Mouse (Mus musculus): ENCODE results near the gene Eif4a1. TPM values are rescaled to one million over a fixed set of nuclear protein-coding genes. Genes with fewer than 3 reads are reported as not detected.
"Not testable (repeated sequence)": the region's sequence is repeated elsewhere in the genome, so short reads cannot be mapped to it uniquely, and the experiment has no call there.

The Eif4a1 gene
- total and polyA plus RNA-seq, 3 experiments: 114 to 1,689 (median 634) TPM

- DNase-seq (ENCODE audit: low read depth, low spot score): peak; percentile 90
Observed at GRCm38 (mm10) chr11:69628286-69628685, 43.9 kb downstream of the Eif4a1 start.

GRCm38 (mm10) chr11:69624339-69624738 is 47.9 kb downstream of the Eif4a1 start:
- not testable (repeated sequence) for H3K4me3 ChIP-seq (ENCODE audit: control insufficient read depth in 1 of 2, insufficient read depth in 1 of 2, low read depth in 2 of 2, low read length in 2 of 2); H3K27me3 ChIP-seq (ENCODE audit: control insufficient read depth in 1 of 2, insufficient read depth in 2 of 2, low read length in 2 of 2); H3K9me3 ChIP-seq (replicated peaks; ENCODE audit: insufficient read depth, low read length); H3K36me3 ChIP-seq (ENCODE audit: control insufficient read depth in 1 of 2, insufficient read depth in 2 of 2, low read length in 2 of 2); DNase-seq (ENCODE audit: low read depth, low spot score); H3K27ac ChIP-seq (ENCODE audit: control insufficient read depth, low read depth, low read length); H3K79me2 ChIP-seq (ENCODE audit: control insufficient read depth, insufficient read depth, low read length, poor library complexity); H3K9ac ChIP-seq (ENCODE audit: control insufficient read depth, low read depth, low read length, poor library complexity, severe bottlenecking)
- peaks cover 6 to 12% of the 10 kb centered on the region in 2 experiments for H3K4me1 ChIP-seq (ENCODE audit: control insufficient read depth in 1 of 2, insufficient read depth in 2 of 2, low read length in 2 of 2)
- TF ChIP-seq ZNF384 (IDR thresholded peaks at IDR 0.05; ENCODE audit: low read depth, low read length): 0 out of 2 replicates have a peak, but pooled peaks have one; percentile 20

More at GRCm38 (mm10) chr11:69628286-69628685, 43.9 kb downstream of the Eif4a1 start:
- H3K4me3 ChIP-seq (ENCODE audit: control insufficient read depth in 1 of 2, insufficient read depth in 1 of 2, low read depth in 2 of 2, low read length in 2 of 2): peak overlapping the region in 1 of 2 experiments; percentile 12; a peak in 2 of 4 replicates
- no peaks in the 10 kb centered on the region for H3K27me3 ChIP-seq (ENCODE audit: control insufficient read depth in 1 of 2, insufficient read depth in 2 of 2, low read length in 2 of 2)
- 0 out of 2 replicates have a peak overlapping the region, but pooled peaks have one; percentile 23 for H3K9ac ChIP-seq (ENCODE audit: control insufficient read depth, low read depth, low read length, poor library complexity, severe bottlenecking)
- H3K36me3 ChIP-seq (ENCODE audit: control insufficient read depth in 1 of 2, insufficient read depth in 2 of 2, low read length in 2 of 2): peaks cover 0 to 8% of the 10 kb centered on the region in 2 experiments; a peak in 2 of 4 replicates
- peaks cover 5% of the 10 kb centered on the region for H3K79me2 ChIP-seq (ENCODE audit: control insufficient read depth, insufficient read depth, low read length, poor library complexity)
- H3K4me1 ChIP-seq (ENCODE audit: control insufficient read depth in 1 of 2, insufficient read depth in 2 of 2, low read length in 2 of 2): peaks cover 3 to 11% of the 10 kb centered on the region in 2 experiments; a peak in 3 of 4 replicates
- TF ChIP-seq RCOR1 (IDR thresholded peaks at IDR 0.05; ENCODE audit: low read depth, low read length): no peak
- 0 out of 2 replicates have a peak, but pooled peaks have one; percentile 20 for TF ChIP-seq NELFE (IDR thresholded peaks at IDR 0.05; ENCODE audit: low read depth, low read length)
- 0 out of 2 replicates have a peak, but pooled peaks have one; percentile 41 for TF ChIP-seq MYC (IDR thresholded peaks at IDR 0.05; ENCODE audit: low read depth, low read length)
- TF ChIP-seq HCFC1 (IDR thresholded peaks at IDR 0.05; ENCODE audit: low read depth, low read length): 0 out of 2 replicates have a peak, but pooled peaks have one; percentile 28
- TF ChIP-seq ETS1 (IDR thresholded peaks at IDR 0.05; ENCODE audit: low read depth, low read length): no peak
- TF ChIP-seq GABPA (IDR thresholded peaks at IDR 0.05; ENCODE audit: low read depth, low read length): no peak
- peak; percentile 72 for TF ChIP-seq SMC3 (IDR thresholded peaks at IDR 0.05; ENCODE audit: low read depth, low read length)
- 0 out of 2 replicates have a peak, but pooled peaks have one; percentile 14 for TF ChIP-seq TCF12 (IDR thresholded peaks at IDR 0.05; ENCODE audit: low read depth, low read length)
- 0 out of 2 replicates have a peak, but pooled peaks have one; percentile 9 for TF ChIP-seq NRF1 (IDR thresholded peaks at IDR 0.05; ENCODE audit: insufficient read depth, low read depth, low read length, poor library complexity, severe bottlenecking)
- peak; percentile 94 to 97 (median 97) for TF ChIP-seq CTCF (IDR thresholded peaks at IDR 0.05 in 2 of 3, conservative IDR thresholded peaks at IDR 0.05 in 1 of 3; ENCODE audit: control insufficient read depth in 1 of 3, insufficient read depth in 1 of 3, low read depth in 2 of 3, low read length in 3 of 3, poor library complexity in 1 of 3, severe bottlenecking in 1 of 3)
- TF ChIP-seq RAD21 (IDR thresholded peaks at IDR 0.05; ENCODE audit: low read depth, low read length): peak; percentile 55
- peak; percentile 69 for TF ChIP-seq SIN3A (IDR thresholded peaks at IDR 0.05; ENCODE audit: low read length)
- TF ChIP-seq ZC3H11A (IDR thresholded peaks at IDR 0.05; ENCODE audit: low read depth, low read length): peak; percentile 42; the same call in 1 of the 2 replicates
- TF ChIP-seq ZNF384 (IDR thresholded peaks at IDR 0.05; ENCODE audit: low read depth, low read length): 0 out of 2 replicates have a peak, but pooled peaks have one; percentile 40
- no peak for TF ChIP-seq ZKSCAN1 (IDR thresholded peaks at IDR 0.05; ENCODE audit: low read depth, low read length)
- no peak for TF ChIP-seq MYB (IDR thresholded peaks at IDR 0.05; ENCODE audit: low read depth, low read length)
- no peak for TF ChIP-seq POLR2AphosphoS5 (IDR thresholded peaks at IDR 0.05; ENCODE audit: borderline replicate concordance, low read depth, low read length)
- TF ChIP-seq BHLHE40 (IDR thresholded peaks at IDR 0.05; ENCODE audit: borderline replicate concordance, low read depth, low read length): 0 out of 2 replicates have a peak, but pooled peaks have one; percentile 14
- peak; percentile 36; the same call in 1 of the 2 replicates for TF ChIP-seq MAZ (IDR thresholded peaks at IDR 0.05; ENCODE audit: low read depth, low read length)
- H3K27ac ChIP-seq (ENCODE audit: control insufficient read depth, low read depth, low read length): no peak overlapping the region
- no peaks in the 10 kb centered on the region for H3K9me3 ChIP-seq (replicated peaks; ENCODE audit: insufficient read depth, low read length)

All from MEL (cell line).